Mouse (Mus musculus) monocyte, adult 59 days (primary cell): ENCODE data around the gene Slc25a47. TPM values are rescaled to one million over a fixed set of nuclear protein-coding genes. Genes with fewer than 3 reads are reported as not detected.

ENCODE experiments used
- total RNA-seq, 2 experiments: library from RNA; stranded (reverse); gene quantifications; one replicate each; pipeline ENCODE4 v1.2.4; 2023

Slc25a47 gene
- total RNA-seq, result 1 to 10 TPM; 1.7 to 2.7 TPM

DNA sequence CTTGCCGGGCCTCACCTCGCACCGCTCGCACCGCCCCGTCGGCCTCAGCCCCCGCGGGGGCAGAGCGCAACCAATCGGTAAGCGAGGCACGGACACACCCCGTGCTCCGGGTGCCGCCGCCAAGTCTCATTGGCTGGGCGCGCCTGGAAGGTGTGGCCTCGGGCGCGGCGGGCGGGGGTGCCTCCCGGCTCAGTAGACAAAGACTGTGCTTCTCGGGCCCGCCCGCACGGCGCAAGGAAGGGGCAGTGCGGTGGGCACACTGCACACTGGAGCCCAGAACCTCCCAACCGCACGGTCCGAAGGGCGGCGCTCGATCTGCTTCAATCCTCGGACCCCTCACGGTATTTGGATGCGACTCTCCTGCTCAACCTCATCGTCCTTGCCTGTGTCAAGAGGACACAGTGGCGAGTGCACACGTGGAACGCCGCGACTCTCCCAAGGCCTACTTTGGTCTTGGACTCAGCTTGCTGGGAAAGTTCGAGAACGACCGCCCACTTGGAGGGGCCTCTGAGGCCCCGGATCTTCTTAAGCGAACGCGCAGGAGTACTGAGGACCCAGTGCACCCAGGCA lies at the start of gene Slc25a47, which contains the start of gene Slc25a29:
TSS of gene Slc25a47 (plus strand) at position 207 of the 570 bp plus-strand sequence.
TSS of gene Slc25a29 (minus strand) at position 44 of the 570 bp plus-strand sequence.

DNA sequence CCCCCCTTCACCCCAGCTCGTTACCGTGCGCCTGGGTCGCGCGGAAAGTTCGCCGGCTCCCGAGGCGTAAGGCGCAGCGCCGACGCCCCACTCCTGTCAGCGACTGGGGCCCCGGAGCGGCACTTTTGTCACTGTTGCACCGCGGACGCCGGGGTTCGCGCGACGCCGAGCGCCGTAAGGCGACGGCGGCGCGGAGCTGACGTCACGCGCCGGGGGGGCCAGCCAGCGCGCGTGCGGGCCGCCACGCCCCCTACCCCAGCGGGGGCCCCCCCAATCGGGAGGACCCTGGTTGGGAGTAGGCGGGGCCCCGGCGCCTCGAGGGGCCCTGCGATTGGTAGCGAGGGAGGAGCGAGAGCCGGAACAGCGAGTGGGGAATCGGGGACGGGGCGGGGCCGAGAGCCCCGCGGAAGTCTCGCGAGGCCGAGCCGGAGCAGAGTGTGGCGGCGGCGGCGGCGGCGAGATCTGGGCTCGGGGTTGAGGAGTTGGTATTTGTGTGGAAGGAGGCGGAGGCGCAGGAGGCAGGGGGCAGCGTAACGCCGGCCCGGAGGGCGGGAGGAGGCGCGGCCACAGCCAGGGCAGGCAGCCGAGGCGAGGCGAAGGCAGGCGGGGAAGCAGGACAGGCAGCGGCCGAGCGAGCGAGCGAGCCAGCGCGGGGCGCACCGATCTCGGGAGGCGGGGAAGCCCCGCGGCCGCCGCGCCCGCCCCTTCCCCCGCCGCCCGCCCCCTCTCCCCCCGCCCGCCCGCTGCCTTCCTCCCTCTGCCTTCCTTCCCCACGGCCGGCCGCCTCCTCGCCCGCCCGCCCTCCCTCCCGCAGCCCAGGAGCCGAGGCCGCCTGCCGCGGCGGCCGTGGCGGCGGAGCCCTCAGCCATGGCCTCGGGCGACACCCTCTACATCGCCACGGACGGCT lies 43.0 kb upstream of the Slc25a47 start, which contains the start of gene Yy1:
TSS of gene Yy1 (plus strand) at position 428 of the 907 bp plus-strand sequence.

DNA sequence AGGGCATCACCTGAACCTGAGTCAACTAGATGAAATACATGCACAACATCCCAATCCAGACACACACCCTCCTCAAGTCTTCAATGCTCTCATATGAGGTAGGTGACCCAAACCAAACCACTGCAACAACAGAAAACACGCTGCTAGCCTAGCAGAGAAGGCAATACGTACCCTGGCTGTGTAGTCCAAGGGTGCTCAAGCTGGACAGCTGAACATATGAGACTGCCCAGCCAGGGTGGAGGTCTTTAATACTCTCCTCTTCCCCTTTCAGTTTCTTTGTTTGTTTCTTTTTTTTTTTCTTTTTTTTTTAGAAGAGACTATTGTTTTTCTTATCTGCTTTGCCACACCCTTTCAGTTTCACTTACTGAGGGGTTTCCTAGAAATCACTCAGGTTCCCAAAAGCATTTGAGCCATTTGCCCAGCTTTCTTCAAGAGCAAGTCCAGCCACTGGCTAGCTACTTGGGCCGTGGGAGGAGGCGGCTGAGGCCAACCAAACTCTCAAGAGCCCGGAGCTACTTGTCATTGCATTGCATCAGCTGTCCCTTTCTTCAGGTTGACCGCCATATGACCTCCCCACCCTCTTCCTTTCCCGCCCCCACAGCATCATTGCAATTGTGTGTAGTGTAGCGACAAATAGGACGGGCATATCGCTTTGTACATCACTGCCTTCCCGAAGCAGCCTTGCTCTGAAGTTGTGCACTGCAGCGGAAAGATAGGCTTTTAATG lies 57.3 kb downstream of the Slc25a47 start, which contains the start of gene Wdr25:
TSS of gene Wdr25 (plus strand) at position 643 of the 726 bp plus-strand sequence.

DNA sequence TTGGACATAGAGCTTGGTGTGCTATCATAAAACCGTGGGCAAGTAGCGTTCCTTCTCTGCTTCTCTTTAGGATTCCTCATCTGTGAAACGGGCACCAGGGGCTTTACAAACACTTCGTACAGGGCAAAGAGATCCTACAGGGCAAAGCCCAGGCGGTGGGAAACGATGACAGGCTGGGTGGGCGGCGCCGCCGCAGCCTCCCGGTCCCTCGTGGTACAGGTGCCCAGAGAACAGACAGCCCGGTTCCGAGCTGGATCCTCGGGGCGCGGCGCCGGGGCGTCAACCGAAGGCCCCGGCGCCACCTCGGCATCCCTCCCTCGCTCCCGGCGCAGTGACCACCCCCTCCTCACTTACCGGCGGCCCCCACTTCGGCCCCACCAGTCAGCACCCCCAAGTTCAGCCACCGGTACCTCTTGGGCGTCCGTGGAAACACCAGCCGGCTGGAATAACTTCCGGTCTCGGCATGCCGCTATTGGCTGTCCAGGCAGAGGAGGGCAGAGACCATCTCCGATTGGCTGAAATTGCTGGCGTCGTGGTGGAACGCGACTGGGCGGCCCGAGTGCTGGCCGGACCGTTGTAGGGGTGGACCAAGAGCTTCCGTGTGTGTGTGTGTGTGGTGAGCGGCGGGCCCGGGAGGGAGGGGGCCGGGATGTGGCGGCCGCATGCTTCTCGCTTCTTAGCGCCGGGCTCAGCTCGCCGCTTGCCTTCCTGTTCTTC lies 58.0 kb downstream of the Slc25a47 start, which contains the start of gene Wars:
TSS of gene Wars (minus strand) at position 460 of the 717 bp plus-strand sequence.

Other genes starting within 250 kb of the Slc25a47 start
- gene Degs2, start 133.7 kb upstream of the Slc25a47 start, total RNA-seq, result not detected
- 10 to 100 TPM; 72.0 to 74.7 TPM for gene Yy1, start 43.1 kb upstream of the Slc25a47 start, total RNA-seq
- gene Slc25a29, start 163 bp upstream of the Slc25a47 start, total RNA-seq, result 1 to 10 TPM; 1.1 to 3.2 TPM
- 10 to 100 TPM in 1 of 2 experiments, 1 to 10 TPM in 1; 5.6 to 10.3 TPM for gene Wdr25, start 57.6 kb downstream of the Slc25a47 start, total RNA-seq
- 10 to 100 TPM; 35.0 to 43.8 TPM for gene Wars, start 58.1 kb downstream of the Slc25a47 start, total RNA-seq
- gene Begain, start 232.2 kb downstream of the Slc25a47 start, total RNA-seq, result under 1 TPM in 1 of 2 experiments, not detected in 1; 0.13 TPM